Mouse (Mus musculus) cerebellum, postnatal 4 days (tissue): ENCODE data around the gene 4930451I11Rik.
A peak's percentile ranks its signal among the peaks of the same experiment; 100 is the strongest.

ENCODE experiments used
- DNase-seq, 2 experiments: peaks; one replicate each; pipeline ENCODE4 v3.0.0; 2022; ENCODE audit warnings: low spot score in 2 of 2, mixed read lengths in 1 of 2

Gene 4930451I11Rik

GRCm38 (mm10) chr7:126799468-126800268, 31.8 kb downstream of the 4930451I11Rik start:
- peak in 1 of 2 experiments; percentile 77 for DNase-seq

GRCm38 (mm10) chr7:126799050-126799467, 32.4 kb downstream of the 4930451I11Rik start:
- peak; percentile 90 to 95 for DNase-seq

- DNase-seq, result no peak
These were observed 33.1 kb downstream of the 4930451I11Rik start for GRCm38 (mm10) chr7:126798127-126799049.

GRCm38 (mm10) chr7:126797411-126798126, 33.9 kb downstream of the 4930451I11Rik start, which contains the start of gene Fam57b:
Fam57b (plus strand) TSS chr7:126797668.
- peak in 1 of 2 experiments; percentile 63 for DNase-seq

- DNase-seq, result peak in 1 of 2 experiments; percentile 69
These were observed 35.0 kb downstream of the 4930451I11Rik start for GRCm38 (mm10) chr7:126796350-126796932.

- no peak for DNase-seq
These were observed 35.8 kb downstream of the 4930451I11Rik start for GRCm38 (mm10) chr7:126795387-126796317.

GRCm38 (mm10) chr7:126794271-126794605, 37.2 kb downstream of the 4930451I11Rik start:
- DNase-seq, result no peak

GRCm38 (mm10) chr7:126793456-126794270, 37.8 kb downstream of the 4930451I11Rik start:
- DNase-seq, result no peak

- no peak for DNase-seq
These were observed 38.6 kb downstream of the 4930451I11Rik start for GRCm38 (mm10) chr7:126792721-126793443.

GRCm38 (mm10) chr7:126791851-126792720, 39.4 kb downstream of the 4930451I11Rik start, which contains the start of gene Ppp4c:
Ppp4c (minus strand) TSS chr7:126792496.
- peak; percentile 92 to 96 for DNase-seq

- no peak for DNase-seq
These were observed 42.3 kb downstream of the 4930451I11Rik start for GRCm38 (mm10) chr7:126789141-126789540.

- no peak for DNase-seq
These were observed 45.3 kb downstream of the 4930451I11Rik start for GRCm38 (mm10) chr7:126786142-126786541.

- no peak for DNase-seq
These were observed 46.4 kb downstream of the 4930451I11Rik start for GRCm38 (mm10) chr7:126785056-126785455.

GRCm38 (mm10) chr7:126784469-126784868, 47.0 kb downstream of the 4930451I11Rik start:
- no peak for DNase-seq

- no peak for DNase-seq
These were observed 48.7 kb downstream of the 4930451I11Rik start for GRCm38 (mm10) chr7:126782693-126783092.

- DNase-seq, result no peak
These were observed 49.6 kb downstream of the 4930451I11Rik start for GRCm38 (mm10) chr7:126781661-126782370.
